Mouse (Mus musculus) urinary bladder, postnatal 36 days (tissue): ENCODE results near the gene Ctr9.

Source experiments
- DNase-seq, 2 experiments: peaks; one replicate each; pipeline ENCODE4 v3.0.0; 2022; ENCODE audit warnings: low spot score in 2 of 2, mixed read lengths in 1 of 2

Ctr9 gene

GRCm38 (mm10) chr7:111095169-111095568 is 66.4 kb downstream of the Ctr9 start:
- DNase-seq, result no peak

- DNase-seq, result no peak
Measured at GRCm38 (mm10) chr7:111098196-111098595, 69.4 kb downstream of the Ctr9 start.
